8 mouse cellular contexts compared by ENCODE assay signal in genomic region chrX:101953787-101954491, GRCm38 (mm10).
DNase-seq lines count a peak whose midpoint lies in the region; ATAC-seq and TF ChIP-seq lines count a peak whose summit lies in the region.

No protein-coding gene starts in this region.

- H3K9ac ChIP-seq in lung, embryonic 15.5 days, result peak overlapping the region; percentile 31; the same call in 1 of the 2 replicates

- WGBS in hindbrain, embryonic 10.5 days, result 14% methylated on average over 30 of the region's 30 CpGs
- WGBS in lung, embryonic 15.5 days, result 8% methylated on average over 27 of the region's 30 CpGs
- 3% methylated on average over 26 of the region's 30 CpGs for WGBS in thymus, adult 2 months

- TF ChIP-seq POLR2A in thymus, adult 2 months (IDR thresholded peaks at IDR 0.05; ENCODE audit: control insufficient read depth, extremely low read depth, insufficient read depth, low read length, poor library complexity), result no peak

- TF ChIP-seq CTCF in G1E (IDR thresholded peaks at IDR 0.05; ENCODE audit: low read depth, low read length), result peak; percentile 8; the same call in 1 of the 2 replicates
- peak; percentile 74; the same call in 1 of the 2 replicates for TF ChIP-seq CTCF in thymus, adult 2 months (IDR thresholded peaks at IDR 0.05; ENCODE audit: borderline replicate concordance, control insufficient read depth, extremely low read depth, insufficient read depth, low read length, poor library complexity)

- no peaks in the 10 kb centered on the region for H3K9me3 ChIP-seq in G1E (replicated peaks)
- no peaks in the 10 kb centered on the region for H3K9me3 ChIP-seq in hindbrain, embryonic 10.5 days
- no peaks in the 10 kb centered on the region for H3K9me3 ChIP-seq in lung, embryonic 15.5 days

- H3K4me1 ChIP-seq in G1E (ENCODE audit: insufficient read depth, low read depth, low read length), result 0 out of 2 replicates have a peak, but pooled peaks cover 2% of the 10 kb centered on the region
- H3K4me1 ChIP-seq in hindbrain, embryonic 10.5 days (replicated peaks), result peaks cover 9% of the 10 kb centered on the region
- peaks cover 7% of the 10 kb centered on the region; the same call in 1 of the 2 replicates for H3K4me1 ChIP-seq in lung, embryonic 15.5 days
- H3K4me1 ChIP-seq in thymus, adult 2 months (replicated peaks; ENCODE audit: control insufficient read depth, insufficient read depth, low read length), result 0 out of 2 replicates have a peak, but pooled peaks cover 3% of the 10 kb centered on the region

- peak overlapping the region; percentile 38; the same call in 1 of the 2 replicates for H3K4me3 ChIP-seq in G1E (ENCODE audit: low read depth, low read length)
- H3K4me3 ChIP-seq in hindbrain, embryonic 10.5 days, result peak overlapping the region; percentile 47
- H3K4me3 ChIP-seq in lung, embryonic 15.5 days, result peak overlapping the region; percentile 33
- H3K4me3 ChIP-seq in thymus, adult 2 months (ENCODE audit: control insufficient read depth, insufficient read depth, low read length), result 0 out of 2 replicates have a peak overlapping the region, but pooled peaks have one; percentile 6

- H3K27ac ChIP-seq in hindbrain, embryonic 10.5 days, result peak overlapping the region; percentile 80
- H3K27ac ChIP-seq in lung, embryonic 15.5 days, result no peak overlapping the region
- no peak overlapping the region for H3K27ac ChIP-seq in thymus, adult 2 months (ENCODE audit: control insufficient read depth, insufficient read depth, low read length)

- ATAC-seq in G1E (ENCODE audit: extremely low read depth, insufficient number of reproducible peaks, low FRiP score, poor library complexity, severe bottlenecking), result no peak
- peak; percentile 98 for ATAC-seq in frontal cortex, adult (ENCODE audit: low TSS enrichment)
- peak; percentile 95 for ATAC-seq in lung, embryonic 15.5 days (ENCODE audit: borderline replicate concordance, extremely low read depth, low FRiP score, low TSS enrichment)

- peaks cover 5% of the 10 kb centered on the region; the same call in 1 of the 2 replicates for H3K27me3 ChIP-seq in G1E (ENCODE audit: insufficient read depth, low read length)
- H3K27me3 ChIP-seq in hindbrain, embryonic 10.5 days (ENCODE audit: insufficient read depth, poor library complexity, severe bottlenecking), result peaks cover 80% of the 10 kb centered on the region
- peaks cover 5% of the 10 kb centered on the region; the same call in 1 of the 2 replicates for H3K27me3 ChIP-seq in lung, embryonic 15.5 days
- no peaks in the 10 kb centered on the region for H3K27me3 ChIP-seq in thymus, adult 2 months (ENCODE audit: control insufficient read depth, insufficient read depth, low read length)

- no peaks in the 10 kb centered on the region for H3K36me3 ChIP-seq in G1E (replicated peaks)
- H3K36me3 ChIP-seq in hindbrain, embryonic 10.5 days, result no peaks in the 10 kb centered on the region
- no peaks in the 10 kb centered on the region for H3K36me3 ChIP-seq in lung, embryonic 15.5 days
- H3K36me3 ChIP-seq in thymus, adult 2 months (ENCODE audit: control insufficient read depth, insufficient read depth, low read length), result no peaks in the 10 kb centered on the region

- DNase-seq in G1E (ENCODE audit: low spot score), result peak; percentile 38
- DNase-seq in cerebellum, adult 18-20 months, result peak; percentile 84 to 87
- peak; percentile 89 for DNase-seq in hindbrain, embryonic 10.5 days (ENCODE audit: low spot score)
- DNase-seq in layer of hippocampus, adult 9-10 months (ENCODE audit: low spot score), result peak; percentile 40
- DNase-seq in ovary, adult 18-20 months (ENCODE audit: low spot score), result peak; percentile 86
- peak; percentile 84 for DNase-seq in thymus, adult 2 months

- H3K4me2 ChIP-seq in lung, embryonic 15.5 days, result peak overlapping the region; percentile 72

Comparison
In these comparisons a context has a peak if more than half of its experiments do, and no peak if none do; other contexts are left out.
1. DNase-seq: peak in every context shown above with its lines; median percentile 89 in hindbrain, embryonic 10.5 days; 86 in ovary, adult 18-20 months; 86 in cerebellum, adult 18-20 months; 84 in thymus, adult 2 months; 40 in layer of hippocampus, adult 9-10 months; 38 in G1E.